Mouse (Mus musculus): ENCODE data around the gene Vps37b.

GRCm38 (mm10) chr5:123996695-123997094, 35.4 kb downstream of the Vps37b start:
- TF ChIP-seq CTCF (IDR thresholded peaks at IDR 0.05; ENCODE audit: borderline replicate concordance, insufficient read depth, low read depth, low read length) (no peak), POLR2A (IDR thresholded peaks at IDR 0.05; ENCODE audit: borderline replicate concordance, insufficient read depth, low read length) (no peak)
